Mouse (Mus musculus) CH12.LX (cell line): ENCODE data around the gene Mpo.

Source experiments
- CHD1 ChIP-seq: IDR thresholded peaks from 2 replicates; pipeline ENCODE4 v1.6.1; 2012; ENCODE audit warnings: low read depth, low read length, improper control_type of control experiment, inconsistent platforms
- CHD2 ChIP-seq: IDR thresholded peaks from 2 replicates; pipeline ENCODE4 v1.6.1; 2011; ENCODE audit warnings: low read length, improper control_type of control experiment
- POLR2A ChIP-seq: IDR thresholded peaks from 2 replicates; pipeline ENCODE4 v1.6.1; 2011; ENCODE audit warnings: low read depth, mild to moderate bottlenecking, improper control_type of control experiment, low read length
- POLR2AphosphoS2 ChIP-seq: IDR thresholded peaks from 2 replicates; pipeline ENCODE4 v1.6.1; 2011; ENCODE audit warnings: low read depth, low read length, improper control_type of control experiment
- UBTF ChIP-seq: IDR thresholded peaks from 2 replicates; pipeline ENCODE4 v1.6.1; 2012; ENCODE audit warnings: low read depth, mild to moderate bottlenecking, inconsistent platforms, low read length, improper control_type of control experiment, moderate library complexity

- TF ChIP-seq UBTF (no peak), CHD2 (no peak), POLR2AphosphoS2 (no peak), POLR2A (no peak), CHD1 (no peak)
These were observed at the start of gene Mpo for GRCm38 (mm10) chr11:87793460-87793859.
